Mouse (Mus musculus) kidney, postnatal 36 days (tissue): Measurements from ENCODE around the gene Ociad2.
A peak's percentile ranks its signal among the peaks of the same experiment; 100 is the strongest.
"Not testable (repeated sequence)": the region's sequence is repeated elsewhere in the genome, so short reads cannot be mapped to it uniquely, and the experiment has no call there.

ENCODE experiments used
- DNase-seq, 2 experiments: peaks; one replicate each; pipeline ENCODE4 v3.0.0; 2021 to 2022; ENCODE audit warnings: mixed read lengths in 2 of 2

Ociad2 gene

GRCm38 (mm10) chr5:73353519-73353918 lies 12.7 kb upstream of the Ociad2 start:
- DNase-seq, result no peak

- DNase-seq, result no peak
Observed at GRCm38 (mm10) chr5:73351796-73352195, 11.0 kb upstream of the Ociad2 start.

DNA sequence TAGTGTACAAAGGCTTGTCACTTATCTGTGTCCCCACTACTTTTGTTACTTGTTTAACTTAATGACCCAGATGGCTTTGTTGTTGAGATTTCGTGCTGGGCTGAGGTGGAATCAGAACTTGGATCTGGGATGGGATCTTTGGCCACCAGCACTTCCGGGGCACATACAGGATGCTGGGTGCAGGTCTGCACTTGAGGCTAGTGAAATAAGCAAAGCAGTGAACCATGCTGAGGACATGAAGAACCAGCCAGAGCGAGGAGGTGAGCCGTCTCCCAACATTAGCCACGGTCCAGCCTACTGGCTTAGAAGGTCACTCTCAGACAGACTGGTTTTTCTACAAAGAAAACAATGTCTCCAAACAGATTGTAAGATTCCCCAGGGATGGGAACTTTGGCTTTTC lies 8.7 kb upstream of the Ociad2 start:
- peak in 1 of 2 experiments; percentile 43 for DNase-seq

- no peak for DNase-seq
Observed at GRCm38 (mm10) chr5:73345254-73345653, 4.4 kb upstream of the Ociad2 start.

- DNase-seq, result no peak
Observed at GRCm38 (mm10) chr5:73344310-73344709, 3.5 kb upstream of the Ociad2 start.

DNA sequence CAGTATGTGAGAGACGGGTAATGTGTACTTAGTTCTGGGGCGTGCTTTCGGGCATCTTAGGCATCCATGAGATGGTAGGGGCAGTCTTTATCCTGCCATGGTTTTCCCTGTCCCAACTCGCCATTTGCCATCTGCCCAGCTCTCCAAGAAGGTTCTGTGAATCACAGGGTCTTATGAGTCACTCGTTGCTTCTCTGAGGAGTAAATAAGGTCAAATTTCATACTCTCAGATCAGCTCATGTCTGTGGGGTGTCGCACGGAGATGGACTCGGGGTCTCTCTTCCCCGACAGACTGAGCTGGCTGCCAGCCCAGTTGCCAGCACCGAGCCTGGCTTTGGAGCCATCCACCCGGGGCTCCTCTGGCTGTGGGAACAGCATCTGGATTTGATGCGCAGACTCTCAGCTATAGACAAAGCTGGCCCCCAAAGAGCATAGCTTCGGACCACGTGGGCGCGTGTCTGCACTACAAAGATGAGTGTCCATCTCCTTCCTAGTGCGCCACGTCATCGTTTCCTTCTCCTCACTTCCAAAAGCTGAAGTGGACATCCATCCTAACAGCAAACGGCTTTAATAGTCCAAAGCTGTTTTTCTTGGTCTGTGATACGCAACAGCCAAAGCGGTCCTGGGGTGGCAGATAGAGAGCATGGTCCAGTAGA lies 2.0 kb upstream of the Ociad2 start:
- no peak for DNase-seq

- no peak for DNase-seq
Observed at GRCm38 (mm10) chr5:73339779-73340722, 777 bp downstream of the Ociad2 start.

DNA sequence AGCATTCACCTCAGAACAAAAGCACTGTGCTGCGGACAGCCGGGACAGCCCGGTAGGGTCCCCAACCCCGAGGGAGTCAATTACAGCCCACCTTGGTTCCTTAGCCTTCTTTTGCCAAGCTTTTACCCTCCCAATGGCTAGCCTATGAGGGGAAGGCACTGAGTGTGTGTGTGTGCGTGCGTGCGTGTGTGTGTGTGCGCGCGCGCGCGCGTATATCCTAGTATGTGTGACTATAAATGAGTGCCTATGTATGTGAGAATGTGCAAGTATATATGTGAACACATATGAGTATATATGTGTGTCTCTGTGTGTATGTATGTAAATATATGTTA lies 2.0 kb downstream of the Ociad2 start:
- DNase-seq, result no peak

GRCm38 (mm10) chr5:73337961-73338831 lies 2.6 kb downstream of the Ociad2 start:
- DNase-seq, result peak in 1 of 2 experiments; percentile 47

- no peak for DNase-seq
Observed at GRCm38 (mm10) chr5:73336448-73336847, 4.4 kb downstream of the Ociad2 start.

GRCm38 (mm10) chr5:73331002-73331401 lies 9.8 kb downstream of the Ociad2 start:
- DNase-seq, result no peak

DNA sequence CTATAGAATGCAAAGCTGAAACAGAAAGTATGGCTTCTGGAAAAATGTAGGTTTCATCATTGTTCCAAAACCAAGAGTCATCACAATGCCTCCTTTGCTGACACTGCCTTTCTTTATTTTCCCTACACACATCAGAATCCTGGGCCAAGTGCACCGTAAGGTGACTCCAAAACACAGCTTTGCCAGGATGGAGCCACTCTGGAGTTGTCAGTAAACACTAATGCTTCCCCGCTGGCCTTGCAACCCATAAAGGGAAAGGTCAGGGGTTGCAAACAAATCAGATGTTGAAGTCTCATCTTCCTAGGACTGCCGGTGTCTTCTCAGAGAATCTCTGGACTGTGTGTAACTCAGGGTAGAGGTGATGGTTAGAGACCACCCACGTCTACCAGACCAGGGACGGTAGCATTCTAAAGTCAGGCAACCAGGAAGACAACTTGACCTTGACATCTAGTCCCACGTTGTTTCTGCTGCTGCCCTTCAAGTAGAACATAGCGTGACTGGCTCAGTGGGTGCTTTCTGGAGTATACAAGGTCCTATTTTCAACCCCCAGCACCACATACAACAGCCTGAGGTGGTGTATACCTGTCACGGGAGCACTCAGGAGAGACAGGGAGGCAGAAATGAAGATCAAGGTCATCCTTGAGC lies 16.2 kb downstream of the Ociad2 start:
- DNase-seq, result no peak

DNA sequence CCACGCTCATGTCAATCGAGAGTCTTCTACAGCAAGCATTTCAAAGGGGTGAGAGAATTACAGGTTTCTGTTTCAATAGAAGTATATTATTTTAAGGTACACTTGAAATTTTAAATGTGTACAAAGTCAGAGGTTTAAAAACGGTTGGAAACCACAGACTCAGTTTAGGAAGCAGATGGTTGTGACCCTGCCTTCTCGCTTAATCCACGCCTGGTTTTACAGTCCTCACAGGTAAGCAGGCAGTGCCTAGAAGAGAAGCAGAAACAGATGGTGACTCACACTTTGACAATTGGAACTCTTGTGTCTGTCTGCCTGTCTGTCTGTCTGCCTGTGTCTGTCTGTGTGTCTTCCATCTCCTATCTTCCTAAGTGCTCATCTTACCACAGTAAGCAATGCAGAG lies 17.2 kb downstream of the Ociad2 start:
- no peak for DNase-seq

- DNase-seq, result not testable (repeated sequence)
Observed at GRCm38 (mm10) chr5:73322684-73323083, 18.1 kb downstream of the Ociad2 start.

DNA sequence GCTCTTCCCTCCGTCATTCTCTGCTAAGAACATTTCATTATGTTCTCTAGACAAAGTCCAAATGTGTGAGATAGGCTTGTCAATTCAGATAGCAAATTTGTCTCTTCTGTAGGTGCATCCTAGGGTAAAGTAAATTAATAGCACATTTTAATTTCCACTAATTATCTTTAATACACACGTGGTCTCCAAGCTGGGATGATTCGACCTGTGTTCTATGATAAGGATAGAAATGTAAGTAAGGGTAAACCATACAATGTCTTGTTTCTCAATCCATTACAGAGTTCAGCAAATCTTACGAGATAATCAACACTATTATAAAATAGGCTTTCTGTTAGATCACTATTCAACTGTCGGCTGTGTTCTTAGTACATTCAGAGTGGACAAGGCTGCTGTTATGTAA lies 21.5 kb downstream of the Ociad2 start:
- no peak for DNase-seq

DNA sequence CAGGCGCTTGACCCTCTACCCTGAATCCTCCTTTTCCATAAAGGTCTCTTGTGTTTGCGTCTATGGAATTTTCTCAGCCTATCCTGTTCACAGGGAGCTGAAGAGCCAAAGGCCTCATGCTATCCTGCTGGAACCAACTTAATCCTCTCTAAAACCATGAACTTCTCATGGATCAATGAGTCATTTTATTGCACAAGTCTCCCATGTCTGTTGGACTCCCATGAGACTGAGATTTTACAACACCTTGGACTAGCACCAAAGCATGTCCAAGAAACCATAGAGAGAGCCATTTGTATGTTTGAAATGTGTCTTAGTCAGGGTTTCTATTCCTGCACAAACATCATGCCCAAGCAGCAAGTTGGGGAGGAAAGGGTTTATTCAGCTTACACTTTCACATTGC lies 26.2 kb downstream of the Ociad2 start:
- no peak for DNase-seq

GRCm38 (mm10) chr5:73313591-73313990 lies 27.2 kb downstream of the Ociad2 start:
- DNase-seq, result no peak

GRCm38 (mm10) chr5:73311458-73311857 lies 29.4 kb downstream of the Ociad2 start:
- no peak for DNase-seq

DNA sequence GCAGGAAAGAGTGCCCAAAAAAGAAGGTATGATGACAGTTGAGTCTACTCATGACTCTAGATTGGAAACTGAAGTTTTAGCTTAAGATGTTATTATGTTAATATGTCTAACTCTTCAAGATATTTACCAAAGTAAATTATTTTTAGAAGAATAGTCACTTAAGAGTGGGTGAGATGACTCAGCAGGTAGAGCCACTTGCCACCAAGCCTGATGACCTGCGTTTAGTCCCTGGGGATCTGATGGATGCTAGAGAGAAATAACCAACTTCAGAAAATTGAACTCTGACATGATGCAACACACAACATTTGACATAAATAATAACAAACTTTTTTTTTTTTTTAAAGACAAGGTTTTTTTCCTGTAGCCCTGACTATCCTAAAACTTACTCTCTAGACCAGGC lies 30.4 kb downstream of the Ociad2 start:
- DNase-seq, result no peak

- DNase-seq, result no peak
Observed at GRCm38 (mm10) chr5:73309496-73309895, 31.3 kb downstream of the Ociad2 start.

GRCm38 (mm10) chr5:73307297-73307696 lies 33.5 kb downstream of the Ociad2 start:
- no peak for DNase-seq

GRCm38 (mm10) chr5:73306486-73306885 lies 34.3 kb downstream of the Ociad2 start:
- no peak for DNase-seq

- DNase-seq, result no peak
Observed at GRCm38 (mm10) chr5:73304507-73304906, 36.3 kb downstream of the Ociad2 start.
